Mouse (Mus musculus): Measurements from ENCODE around the gene Pbp2.

Pbp2 gene

DNA sequence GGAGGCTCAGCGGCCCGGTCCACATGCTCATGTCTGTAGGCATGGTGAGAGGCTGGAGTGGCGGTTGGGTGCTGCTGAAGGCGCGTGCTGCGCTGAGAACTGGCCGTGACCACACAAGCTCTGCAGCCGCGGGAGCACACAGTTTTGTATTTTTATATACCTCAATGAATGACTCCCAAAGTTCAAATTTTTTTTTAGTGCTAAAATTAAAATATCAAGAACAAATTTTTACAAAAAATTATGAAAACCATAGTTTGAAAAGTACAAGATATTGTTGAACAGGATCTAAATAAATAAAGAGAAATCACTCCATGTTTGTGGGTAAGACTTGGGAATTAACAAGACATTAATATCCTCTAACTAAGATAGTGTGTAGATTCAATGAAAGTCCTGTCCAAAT, at the start of gene Pbp2:
Pbp2 (minus strand) TSS at position 101 of the 400 bp plus-strand sequence.
- DNase-seq (ENCODE audit: low spot score in 2 of 2), result no peak

DNA sequence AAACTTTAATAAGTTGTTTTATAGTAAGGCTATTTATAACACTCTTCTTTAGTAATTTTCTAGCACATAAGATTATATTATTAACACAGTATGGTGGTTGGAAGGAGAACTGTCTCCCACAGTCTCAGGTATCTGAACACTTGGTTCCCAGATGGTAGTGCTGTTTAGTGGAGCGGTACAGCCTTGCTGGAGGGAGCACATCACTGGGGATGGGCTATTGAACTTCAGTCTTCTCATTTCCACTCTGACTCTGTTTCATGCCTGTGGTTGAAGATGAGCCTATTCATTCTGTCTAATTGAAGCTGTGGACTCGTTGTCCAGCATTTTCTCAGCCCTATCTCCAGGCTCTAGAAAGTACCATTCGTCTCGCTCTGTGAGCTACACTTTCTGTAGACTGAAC, 44.7 kb upstream of the Pbp2 start:
- DNase-seq (ENCODE audit: low spot score in 2 of 2), result no peak

DNA sequence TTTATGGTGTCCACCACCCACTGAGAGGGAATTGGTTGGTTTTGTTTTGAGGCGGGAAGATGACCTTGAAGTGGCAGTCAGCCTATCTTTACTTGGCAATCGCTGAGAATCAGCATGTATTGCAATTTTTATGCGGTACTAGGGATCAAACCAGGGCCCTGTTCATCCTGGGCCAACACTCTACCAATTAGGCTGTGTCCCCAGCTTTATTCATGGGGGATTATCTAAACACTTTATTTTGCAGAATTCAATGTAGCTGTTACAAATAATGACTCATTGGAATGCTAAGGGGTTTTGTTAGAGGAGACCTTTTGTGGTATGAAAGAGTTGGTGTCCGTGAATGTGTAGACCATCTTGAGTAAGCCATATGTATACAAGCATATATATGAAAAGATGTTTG, 42.3 kb upstream of the Pbp2 start:
- DNase-seq (ENCODE audit: low spot score in 2 of 2), result no peak

DNA sequence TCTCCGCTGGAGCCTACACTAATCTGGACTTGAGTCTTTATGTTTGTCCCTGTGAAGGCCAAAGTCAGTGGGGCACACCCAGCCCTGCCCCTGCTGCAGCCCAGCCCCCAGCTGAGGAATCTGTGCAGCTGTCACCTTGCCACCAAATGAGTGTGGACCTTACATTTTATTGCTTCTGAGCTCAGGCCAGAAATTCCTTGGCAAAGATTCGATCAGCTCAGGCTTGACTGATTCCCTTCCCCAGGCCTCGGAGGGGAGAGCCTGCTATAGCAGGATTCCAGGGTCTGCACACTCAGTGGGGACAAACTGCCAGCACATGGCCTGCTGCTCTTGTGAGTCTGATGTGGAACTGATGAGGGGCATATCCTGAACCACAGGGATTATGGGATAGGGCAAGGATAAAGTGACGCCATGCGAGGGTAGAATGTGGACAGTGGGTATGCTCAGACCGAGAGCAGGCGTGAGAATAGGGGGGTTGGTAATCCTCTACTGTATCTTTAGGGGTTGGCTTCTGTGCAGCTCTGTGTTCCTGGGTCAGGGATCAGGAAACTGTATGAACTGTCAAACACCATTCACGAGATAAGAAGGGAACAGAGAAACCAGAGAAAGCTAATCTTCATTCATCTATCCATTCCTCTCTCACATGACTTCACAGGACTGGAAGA, 41.6 kb upstream of the Pbp2 start:
- DNase-seq (ENCODE audit: low spot score in 2 of 2), result no peak

DNA sequence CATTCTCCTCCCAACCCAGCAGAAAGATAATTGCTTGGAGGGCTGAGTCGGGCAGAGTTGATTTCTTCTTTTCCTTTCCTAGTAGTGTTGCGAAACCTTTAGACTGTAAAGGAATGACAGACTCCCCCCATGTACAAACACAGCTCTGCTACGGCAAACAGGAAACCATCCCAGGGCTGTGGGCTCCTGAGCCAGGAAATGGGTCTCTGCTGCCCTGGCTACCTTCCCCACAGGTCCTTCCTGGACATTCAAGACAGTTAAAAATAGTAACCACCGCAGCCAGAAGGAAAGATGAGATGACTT, 30.8 kb upstream of the Pbp2 start:
- DNase-seq (ENCODE audit: low spot score in 2 of 2), result no peak

DNA sequence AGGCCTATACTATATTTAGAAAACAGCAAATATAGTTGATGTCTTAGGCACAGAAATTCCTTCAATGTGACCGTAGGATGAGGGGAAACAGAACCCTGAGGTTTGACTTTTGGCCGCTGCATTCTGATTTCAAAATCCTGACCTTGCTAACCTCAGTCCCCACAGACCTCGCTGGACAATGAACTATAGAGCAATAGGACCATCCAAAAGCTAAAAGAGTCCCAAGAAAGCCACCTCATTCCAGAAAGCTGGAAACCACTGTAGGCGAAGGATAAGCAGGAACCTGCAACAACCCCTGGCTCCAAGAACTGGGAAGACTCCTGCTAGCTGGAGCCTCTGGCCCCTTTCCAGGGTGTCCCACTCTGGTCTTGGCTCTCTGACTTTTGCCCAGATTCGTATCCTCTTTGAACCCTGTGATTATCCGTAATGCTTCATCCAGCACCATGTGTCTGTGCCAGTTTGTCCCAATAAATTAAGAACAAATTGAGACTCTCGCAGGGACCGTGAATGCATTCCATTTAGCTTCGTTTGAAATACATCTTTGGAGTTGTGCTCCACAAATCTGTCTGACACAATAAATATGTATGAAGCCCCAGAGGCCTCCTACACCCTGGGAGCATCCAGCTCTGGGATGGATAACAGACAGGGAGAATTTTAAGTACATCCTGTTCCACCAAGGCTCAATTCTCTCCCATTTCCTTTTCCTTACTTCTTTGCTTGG, 30.3 kb upstream of the Pbp2 start:
- DNase-seq (ENCODE audit: low spot score in 2 of 2), result no peak

DNA sequence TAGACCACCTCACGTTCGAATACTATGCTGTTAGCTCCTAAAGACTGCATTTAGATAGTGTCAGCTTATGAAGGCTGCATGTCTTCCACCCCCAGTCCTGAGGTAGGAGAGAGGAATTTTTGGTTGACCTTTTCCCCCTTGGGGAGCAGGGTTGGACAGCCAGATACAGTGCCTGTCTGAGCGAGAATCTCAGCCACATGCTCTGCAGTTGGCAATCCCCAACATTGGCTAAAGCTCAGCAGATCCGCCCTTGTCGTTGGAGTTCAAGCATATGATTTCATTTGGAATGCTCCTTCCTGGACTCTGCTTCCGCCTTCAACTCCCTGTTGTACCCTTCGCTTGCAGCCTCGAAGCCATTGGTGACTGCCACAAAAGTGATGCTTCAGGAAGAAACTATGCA, 26.2 kb upstream of the Pbp2 start:
- no peak for DNase-seq (ENCODE audit: low spot score in 2 of 2)

DNA sequence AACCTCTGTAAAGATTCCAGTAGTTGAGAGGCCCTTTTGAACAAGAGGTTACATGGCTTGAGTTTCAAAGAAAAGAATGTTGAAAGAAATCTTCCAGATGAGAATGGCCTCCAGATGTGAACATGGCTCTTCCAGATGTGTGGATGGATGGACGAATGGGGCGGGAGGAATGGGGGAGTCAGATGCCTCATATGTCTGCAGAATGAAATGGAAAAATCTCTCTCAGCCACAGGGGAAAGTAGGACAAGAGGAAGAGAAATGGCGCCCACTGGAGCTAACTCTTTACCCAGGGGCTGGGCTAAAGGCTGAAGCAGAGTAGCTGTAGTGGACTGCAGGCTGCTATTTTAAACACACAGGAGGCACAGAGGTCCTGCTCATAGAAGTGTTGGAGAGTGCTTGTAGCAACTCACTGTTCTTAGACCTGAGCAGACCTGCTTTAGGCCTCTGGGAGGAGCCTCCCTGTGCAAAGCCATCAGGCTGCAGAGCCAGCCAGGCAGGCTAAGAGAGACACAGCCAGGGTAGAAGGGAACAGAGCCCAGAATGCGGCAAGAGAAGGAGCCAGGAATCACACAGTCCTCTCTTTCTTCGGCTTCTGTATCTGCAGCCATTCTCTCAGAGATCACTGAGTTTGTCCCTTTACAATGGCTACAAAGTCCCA, 23.9 kb upstream of the Pbp2 start:
- no peak for DNase-seq (ENCODE audit: low spot score in 2 of 2)

DNA sequence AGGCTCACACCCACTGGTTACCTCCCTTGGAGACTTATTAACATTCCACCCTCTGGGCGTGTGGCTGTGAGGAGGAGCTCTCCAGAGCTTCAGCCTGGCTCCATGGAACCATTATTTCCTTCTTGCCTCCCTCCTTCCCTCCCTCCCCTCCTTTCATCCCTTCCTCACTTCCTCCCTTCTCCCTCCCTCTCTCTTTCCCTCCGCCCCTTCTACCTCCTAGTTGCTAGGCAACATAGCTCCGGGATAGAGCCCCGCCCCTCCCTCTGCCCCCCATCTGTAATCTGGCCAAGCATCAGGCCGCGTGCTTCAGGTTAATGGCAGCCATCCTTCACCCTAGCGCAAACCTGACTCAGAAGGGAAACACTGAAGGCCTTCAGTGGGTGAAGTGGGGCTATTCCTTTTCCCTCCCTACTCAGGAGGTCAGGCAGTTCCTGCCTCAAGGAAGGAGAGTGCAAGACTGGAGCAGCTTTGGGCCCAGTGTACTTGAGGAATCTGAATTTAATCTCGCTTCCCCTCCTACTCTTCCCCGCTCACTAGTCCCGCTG, 22.6 kb upstream of the Pbp2 start:
- DNase-seq (ENCODE audit: low spot score in 2 of 2), result no peak

DNA sequence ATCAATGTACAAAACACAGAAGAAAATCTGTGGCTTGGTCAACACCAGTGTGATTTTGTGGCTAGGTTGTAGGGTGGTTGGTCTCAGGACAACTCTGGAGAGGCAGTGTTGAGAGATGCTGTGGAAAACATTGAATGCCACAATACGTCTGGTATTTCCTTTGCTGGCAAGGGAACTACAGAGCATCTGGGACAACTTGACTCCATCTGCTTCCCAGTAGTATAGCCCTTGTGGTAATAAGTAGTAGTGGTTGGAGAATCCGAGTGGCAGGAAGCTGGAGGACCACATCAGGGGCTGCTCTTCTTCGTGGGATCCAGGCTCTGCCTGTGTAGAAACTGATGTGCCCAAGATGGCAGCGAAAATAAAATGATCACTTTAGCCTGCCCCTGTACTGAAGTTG, 21.7 kb upstream of the Pbp2 start:
- no peak for DNase-seq (ENCODE audit: low spot score in 2 of 2)

DNA sequence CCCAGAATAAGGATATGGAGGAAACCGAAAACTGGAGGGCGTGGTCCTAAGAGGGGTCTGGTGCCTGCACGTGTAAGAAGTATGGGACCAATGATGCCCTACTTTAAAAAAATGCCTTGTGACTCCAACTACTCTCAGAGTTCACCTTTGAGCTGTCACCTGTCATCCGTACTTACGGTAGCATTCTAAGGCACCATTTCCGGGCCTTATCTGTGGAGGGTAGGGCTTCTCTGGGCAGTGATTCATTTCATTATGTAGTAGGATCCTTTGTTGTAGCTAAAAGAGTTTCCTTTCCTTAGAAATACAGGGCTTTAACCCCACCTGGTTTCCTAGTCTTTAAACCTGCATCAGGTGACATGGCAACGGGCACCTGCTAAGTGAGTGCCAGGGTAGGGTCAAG, 16.6 kb upstream of the Pbp2 start:
- DNase-seq (ENCODE audit: low spot score in 2 of 2), result no peak

DNA sequence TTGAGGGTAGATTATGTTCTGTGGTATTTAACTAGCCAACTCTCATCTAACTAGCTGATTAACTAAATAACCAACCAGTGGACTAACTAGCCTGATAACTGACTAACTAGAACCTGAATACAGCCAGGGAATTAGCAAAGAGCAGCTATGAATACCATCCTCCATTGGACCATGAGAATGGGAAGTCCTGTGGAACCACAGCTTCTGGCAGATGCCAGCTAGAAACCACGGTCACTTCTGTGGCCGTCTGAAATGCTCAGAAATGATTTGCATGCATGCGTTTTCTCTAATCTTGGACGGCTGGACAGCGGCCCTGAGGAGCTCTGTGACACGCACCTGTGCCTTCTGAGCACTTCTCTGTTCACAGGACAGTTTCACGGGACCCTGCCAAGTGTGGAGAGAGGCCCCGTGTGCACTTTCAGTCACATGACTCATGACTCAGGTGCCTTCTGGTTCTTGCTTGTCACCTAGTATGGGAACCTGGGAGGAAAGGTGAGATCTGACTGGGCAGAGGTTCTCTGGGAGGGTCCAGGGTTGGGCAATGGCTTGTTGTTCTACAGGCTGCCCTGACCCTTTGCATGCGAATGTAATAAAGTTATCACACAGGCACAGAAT, 14.6 kb upstream of the Pbp2 start:
- DNase-seq (ENCODE audit: low spot score in 2 of 2), result no peak

DNA sequence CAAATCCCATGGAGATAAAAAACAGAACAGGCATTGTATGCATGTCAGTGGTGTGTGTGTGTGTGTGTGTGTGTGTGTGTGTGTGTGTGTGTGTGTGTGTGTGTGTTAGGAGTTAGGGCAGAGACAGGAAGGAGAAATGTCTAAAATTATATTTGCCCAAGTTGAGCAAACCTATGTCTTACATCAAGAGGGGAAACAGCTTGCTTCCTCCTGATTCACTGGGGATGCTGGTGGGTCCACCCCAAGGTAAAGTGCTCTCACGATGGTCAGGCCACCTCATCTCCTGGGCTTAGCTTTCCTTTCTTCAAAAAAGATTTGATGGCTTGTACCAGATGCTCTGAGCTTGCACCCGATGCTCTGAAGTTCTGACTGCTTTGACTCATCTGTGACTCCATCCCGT, 13.9 kb upstream of the Pbp2 start:
- DNase-seq (ENCODE audit: low spot score in 2 of 2), result no peak

DNA sequence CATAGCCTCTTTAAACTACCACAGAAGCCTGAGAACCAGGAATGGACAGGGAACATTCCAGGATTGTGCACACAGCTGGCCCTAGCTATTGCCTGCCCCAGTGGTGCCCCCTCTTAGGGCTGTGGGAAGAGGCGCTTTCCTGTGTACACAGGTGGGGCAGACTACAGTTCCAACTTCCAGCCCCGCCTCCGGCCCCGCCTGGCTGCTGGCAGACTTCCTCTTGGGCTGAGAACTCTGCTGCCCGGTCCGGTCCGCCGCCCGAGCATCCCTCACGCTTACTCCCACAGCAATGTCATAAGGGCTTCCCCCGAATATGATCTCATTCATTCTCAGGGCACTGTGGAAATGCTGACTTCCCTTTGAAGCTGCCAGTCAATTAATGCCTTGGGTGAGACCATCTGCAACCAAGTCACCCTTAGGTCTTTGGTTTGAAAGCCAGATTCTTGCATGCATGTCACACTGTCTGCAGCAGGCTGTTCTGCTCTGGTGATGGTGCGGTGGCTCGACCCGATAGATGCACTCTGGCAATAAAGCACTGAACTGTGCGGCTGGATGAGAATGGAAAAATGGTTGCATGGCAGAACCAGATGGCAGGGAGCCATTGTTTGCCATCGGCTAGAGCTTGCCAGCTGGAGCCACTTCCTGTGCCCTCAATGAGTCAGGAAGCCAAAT, 13.2 kb upstream of the Pbp2 start:
- DNase-seq (ENCODE audit: low spot score in 2 of 2), result no peak

DNA sequence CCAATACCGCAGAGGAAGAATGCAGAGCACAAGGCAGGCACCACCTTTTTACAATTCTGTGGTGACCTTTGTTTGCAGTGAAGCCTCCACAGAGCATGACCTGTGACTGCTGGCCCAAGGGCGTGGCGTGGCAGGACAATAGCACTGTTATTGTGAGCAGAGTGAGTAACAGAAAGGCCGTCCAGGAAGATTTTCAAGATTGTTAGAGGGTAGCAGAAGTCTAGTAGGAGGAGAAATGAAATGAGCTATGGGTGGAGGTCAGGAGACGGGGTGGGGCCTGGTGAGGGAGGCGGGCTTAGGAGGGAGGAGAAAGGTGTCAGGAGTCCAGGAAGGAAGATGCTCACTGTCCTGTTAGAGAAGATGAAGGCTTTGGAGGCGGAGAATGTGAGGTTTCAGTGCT, 12.5 kb upstream of the Pbp2 start:
- DNase-seq (ENCODE audit: low spot score in 2 of 2), result no peak

DNA sequence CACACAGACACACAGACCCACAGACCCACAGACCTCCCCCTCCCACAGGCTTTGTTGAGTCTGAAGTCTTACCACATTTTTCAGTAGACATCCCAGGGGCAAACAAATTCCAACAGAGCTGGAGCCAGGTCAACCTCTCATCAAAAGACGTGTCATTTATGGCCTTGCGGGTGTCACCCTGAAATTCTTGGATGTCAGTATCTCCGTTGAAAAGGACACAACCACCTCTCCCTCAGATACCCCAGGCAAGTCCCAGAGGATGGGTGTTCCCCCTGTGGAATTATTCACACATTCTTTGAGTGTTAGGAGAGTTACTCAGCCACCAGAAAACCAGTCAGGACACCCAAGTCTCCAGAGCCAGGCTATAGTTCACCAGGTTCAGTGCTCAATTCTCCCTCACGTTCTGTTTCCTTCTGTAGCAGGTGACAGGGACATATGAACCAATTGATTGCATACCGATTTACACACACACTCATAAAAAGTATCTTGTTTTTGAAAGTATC, 9.3 kb upstream of the Pbp2 start:
- DNase-seq (ENCODE audit: low spot score in 2 of 2), result no peak

DNA sequence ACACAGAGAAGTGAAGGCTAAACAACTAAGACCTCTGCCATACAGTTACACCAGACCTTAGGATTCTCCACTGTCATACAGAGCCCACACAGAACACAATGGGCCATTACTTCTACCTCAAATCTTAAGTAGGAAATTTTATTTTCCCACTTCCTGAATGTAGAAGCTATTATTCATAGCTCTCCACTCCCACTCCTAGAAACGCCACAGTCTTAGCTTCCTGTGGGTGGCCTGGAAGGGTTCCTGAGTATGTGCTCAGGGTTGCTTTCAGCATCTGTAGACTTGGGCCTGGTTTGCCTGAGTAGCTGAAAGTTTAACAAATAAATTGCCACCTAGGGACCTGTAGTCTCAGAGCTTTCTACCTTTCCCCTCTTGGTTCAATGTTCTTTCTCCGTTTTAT, 5.9 kb upstream of the Pbp2 start:
- no peak for DNase-seq (ENCODE audit: low spot score in 2 of 2)

DNA sequence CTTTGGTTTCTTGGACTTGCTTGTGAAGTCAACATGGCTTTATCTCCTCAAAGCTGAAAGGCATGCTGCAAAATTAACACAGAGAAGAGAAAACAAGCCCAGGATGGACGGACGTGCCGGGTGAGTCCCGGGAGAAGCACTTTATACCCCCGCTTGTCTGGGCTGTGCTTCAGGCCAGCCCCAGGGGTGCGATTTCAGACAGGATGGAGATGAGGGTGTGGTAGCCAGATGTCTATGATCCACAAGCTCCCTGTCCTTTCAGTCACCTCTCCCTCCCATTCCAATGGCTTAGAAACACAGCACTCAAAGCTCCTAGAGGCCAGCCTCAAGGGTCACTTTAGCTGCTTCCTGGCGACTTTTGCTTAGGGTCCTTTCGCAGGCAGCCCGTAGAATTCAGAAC, 3.8 kb upstream of the Pbp2 start:
- DNase-seq (ENCODE audit: low spot score in 2 of 2), result no peak

DNA sequence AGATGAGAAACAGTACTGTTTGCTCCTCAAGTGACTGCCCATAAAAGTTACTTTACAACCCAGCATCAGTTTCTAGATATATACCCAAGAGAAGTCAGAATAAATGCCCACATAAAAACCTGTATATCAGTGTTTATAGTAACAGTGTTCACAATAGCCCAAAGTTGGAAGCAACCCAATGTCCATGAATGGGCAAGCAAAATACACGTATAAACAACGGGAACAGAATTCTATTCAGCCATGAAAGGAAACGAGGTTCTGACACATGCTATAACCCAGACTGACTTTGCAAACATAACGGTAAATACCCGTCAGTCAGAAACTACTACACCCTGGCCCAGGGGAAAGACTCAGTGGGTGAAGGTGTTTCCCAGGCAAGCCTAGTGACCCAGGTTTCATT, 1.8 kb upstream of the Pbp2 start:
- no peak for DNase-seq (ENCODE audit: low spot score in 2 of 2)

DNA sequence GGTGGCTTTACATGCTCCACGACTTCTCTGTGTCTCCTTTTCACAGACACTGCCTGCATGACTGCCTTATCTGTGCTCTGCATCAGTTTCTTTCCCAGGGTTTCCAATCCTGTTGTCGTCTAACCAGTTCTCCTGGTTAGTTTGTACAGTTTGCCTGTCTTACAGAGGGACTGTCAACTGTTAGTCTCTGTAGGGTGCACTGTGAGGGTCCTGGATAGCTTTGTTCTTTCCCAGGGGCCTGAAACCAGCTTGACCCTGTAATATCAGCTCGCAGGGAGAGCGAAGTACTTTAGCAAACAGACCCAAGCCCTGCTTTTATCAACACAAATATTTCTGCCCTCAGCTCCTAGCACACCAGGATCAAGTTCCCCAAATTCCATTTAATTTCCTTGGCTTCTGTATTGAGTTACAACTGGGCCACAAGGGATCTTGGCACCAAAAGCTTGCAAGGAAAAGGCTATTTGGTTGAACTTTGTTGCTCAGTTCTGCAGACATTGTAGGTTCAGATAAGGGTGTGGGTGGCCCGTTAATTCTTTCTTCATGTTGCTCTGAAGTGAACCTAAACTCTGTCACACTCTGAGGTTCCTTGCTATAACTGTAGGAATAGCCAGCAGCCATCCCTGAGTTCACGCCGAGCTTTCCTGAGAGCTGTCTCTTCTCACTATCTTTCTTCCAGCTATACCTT, 5.5 kb downstream of the Pbp2 start:
- DNase-seq (ENCODE audit: low spot score in 2 of 2), result no peak

DNA sequence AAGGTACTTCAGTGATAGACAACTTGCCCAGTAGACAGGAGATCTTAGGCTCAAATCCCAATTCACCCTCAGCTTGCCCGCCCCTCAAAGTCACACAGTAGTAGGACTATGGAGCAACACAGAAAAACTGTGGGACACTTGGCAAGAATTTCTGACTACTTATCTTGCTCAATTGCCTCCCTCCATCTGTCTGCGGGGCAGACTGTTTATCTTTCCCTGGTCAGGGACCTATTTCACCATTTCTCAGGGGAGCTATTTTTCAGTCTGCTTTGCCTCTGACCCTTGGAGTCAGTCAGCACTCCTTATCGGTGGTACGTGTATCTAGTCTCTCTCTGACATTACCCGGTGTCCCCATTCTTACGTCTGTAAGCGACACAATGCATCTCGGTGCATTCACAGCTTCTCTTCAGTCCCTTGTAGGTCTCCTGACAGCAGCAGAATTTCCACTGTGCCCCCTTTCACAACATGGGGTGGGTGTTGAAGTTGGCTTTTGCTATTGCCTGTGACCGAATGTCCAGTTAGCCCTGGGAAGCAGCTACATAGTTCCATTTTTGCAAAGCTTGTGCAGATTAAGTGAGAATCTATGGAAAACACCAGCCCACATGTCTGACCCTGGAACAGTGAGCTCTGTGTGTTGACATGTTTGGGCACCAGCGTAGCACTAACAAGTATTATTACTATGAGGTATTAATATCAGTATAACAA, 7.6 kb downstream of the Pbp2 start:
- no peak for DNase-seq (ENCODE audit: low spot score in 2 of 2)

Data from frontal cortex, postnatal 10 days (tissue).